Mouse (Mus musculus): Measurements from ENCODE around the gene Slc35f6. TPM values are rescaled to one million over a fixed set of nuclear protein-coding genes. Genes with fewer than 3 reads are reported as not detected.

Gene Slc35f6
- polyA plus RNA-seq, 1 experiment from 2014 or later, result 12.5 TPM

GRCm38 (mm10) chr5:30621211-30621790, 26.4 kb upstream of the Slc35f6 start:
- DNase-seq (ENCODE audit: low spot score), result no peak

- no peak for DNase-seq (ENCODE audit: low spot score)
These were observed 25.9 kb upstream of the Slc35f6 start for GRCm38 (mm10) chr5:30621844-30622176.

- peak; percentile 6 for DNase-seq (ENCODE audit: low spot score)
These were observed 25.4 kb upstream of the Slc35f6 start for GRCm38 (mm10) chr5:30622177-30622840.

- no peak for DNase-seq (ENCODE audit: low spot score)
These were observed 24.9 kb upstream of the Slc35f6 start for GRCm38 (mm10) chr5:30622841-30623185.

DNA sequence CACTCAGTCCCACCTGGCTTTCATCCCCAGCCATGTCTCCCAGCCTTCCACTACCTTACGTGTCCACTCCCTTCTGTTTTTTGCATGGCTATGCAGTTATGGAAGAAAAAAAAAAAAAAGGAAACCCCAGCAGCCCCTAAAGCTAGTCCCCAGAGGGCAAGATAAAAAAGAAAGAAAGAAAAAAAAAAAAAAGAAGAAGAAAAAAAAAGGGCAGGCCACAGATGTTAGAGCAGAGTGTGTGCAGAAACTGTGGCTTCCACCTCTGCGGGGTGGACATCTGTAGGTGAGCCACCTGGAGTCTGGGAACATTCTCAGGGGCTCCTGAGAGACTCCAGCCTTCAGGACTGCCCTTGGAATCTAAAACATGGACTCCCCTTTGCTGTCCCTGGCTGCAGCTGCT, 24.4 kb upstream of the Slc35f6 start:
- DNase-seq (ENCODE audit: low spot score), result no peak

DNA sequence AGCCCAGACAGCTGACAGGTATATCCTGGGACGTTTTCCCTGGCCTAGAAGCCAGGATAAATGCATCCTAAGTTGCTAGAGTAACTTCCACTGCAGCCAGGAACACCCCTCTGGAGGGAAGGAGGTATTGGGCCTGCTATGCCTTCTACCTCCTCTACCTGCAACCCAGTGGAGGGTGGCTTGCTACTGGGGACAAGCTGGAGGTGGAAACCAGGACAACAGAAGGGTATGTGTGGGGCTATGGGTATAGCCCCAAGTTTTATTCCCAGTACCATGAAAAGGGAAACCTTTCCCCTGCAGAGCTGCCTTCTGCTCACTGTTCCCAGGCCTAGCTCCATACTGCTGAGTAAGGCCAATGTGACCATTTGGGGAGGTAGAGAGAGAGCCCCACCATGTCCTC, 23.4 kb upstream of the Slc35f6 start:
- DNase-seq (ENCODE audit: low spot score), result no peak

GRCm38 (mm10) chr5:30624908-30625307, 22.8 kb upstream of the Slc35f6 start:
- DNase-seq (ENCODE audit: low spot score), result no peak

GRCm38 (mm10) chr5:30625379-30625778, 22.4 kb upstream of the Slc35f6 start:
- no peak for DNase-seq (ENCODE audit: low spot score)

- DNase-seq (ENCODE audit: low spot score), result no peak
These were observed 21.2 kb upstream of the Slc35f6 start for GRCm38 (mm10) chr5:30626331-30627105.

DNA sequence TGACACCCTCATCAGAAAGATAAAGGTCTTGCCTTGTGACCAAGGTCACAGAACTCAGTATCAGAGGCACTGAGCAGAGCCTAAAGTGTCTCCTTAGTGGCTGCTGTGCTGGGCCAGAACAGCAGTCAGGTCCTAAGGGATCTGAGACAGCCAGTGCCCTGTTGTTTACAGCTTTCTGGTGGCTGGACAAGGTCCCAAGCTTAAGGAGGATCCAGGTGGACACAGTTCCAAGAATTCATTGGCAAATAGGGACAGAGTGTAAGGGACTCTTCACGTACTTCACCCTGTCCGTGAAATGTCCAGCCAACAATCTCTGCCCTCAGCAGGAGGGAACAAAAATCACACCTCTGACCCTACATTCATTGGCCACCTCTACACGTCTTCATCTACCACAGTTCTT, 19.2 kb upstream of the Slc35f6 start:
- DNase-seq (ENCODE audit: low spot score), result no peak

GRCm38 (mm10) chr5:30630401-30630800, 17.3 kb upstream of the Slc35f6 start:
- no peak for DNase-seq (ENCODE audit: low spot score)

DNA sequence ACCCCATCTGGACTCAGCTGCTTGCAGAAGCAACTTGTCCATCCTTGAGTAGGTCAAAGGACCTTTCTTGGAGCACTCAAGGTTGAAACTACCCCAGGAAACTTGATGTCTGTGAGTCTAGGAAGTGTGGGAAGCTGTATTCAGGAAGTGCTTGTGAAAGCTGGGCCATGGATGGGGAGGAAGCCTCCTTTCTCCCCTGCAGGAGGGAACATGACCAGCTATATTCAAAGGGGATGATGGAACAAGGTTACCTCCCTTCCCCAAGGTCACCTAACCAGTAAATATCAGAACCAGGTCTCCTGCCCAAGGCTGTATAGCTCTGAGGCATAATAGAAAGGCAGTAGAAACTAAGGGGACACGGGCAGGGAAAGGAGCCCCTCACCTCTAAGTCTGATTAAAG, 15.6 kb upstream of the Slc35f6 start:
- no peak for DNase-seq (ENCODE audit: low spot score)

DNA sequence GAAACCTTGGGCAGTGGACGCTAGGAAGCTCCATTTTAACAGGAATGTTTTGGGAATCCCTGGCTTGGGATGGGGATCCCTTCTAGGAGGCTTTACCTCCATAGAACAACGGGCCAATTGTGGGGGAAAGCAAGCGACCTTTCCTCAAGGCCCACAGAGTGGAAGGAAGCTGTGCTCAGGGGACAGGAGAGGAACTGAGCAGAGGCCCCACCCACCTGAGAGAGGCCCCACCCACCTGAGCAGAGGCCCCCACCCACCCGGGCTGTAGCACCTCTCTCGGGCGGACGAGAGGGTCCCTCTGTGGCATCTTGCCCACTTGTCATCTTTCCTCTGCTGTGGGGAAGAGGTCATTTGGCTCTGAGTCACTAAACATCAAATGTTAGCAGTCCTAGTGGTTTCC, 10.7 kb upstream of the Slc35f6 start:
- DNase-seq (ENCODE audit: low spot score), result no peak

GRCm38 (mm10) chr5:30638041-30638440, 9.7 kb upstream of the Slc35f6 start:
- peak; percentile 37 for DNase-seq (ENCODE audit: low spot score)

- DNase-seq (ENCODE audit: low spot score), result no peak
These were observed 4.1 kb upstream of the Slc35f6 start for GRCm38 (mm10) chr5:30643477-30644179.

- no peak for DNase-seq (ENCODE audit: low spot score)
These were observed 1.7 kb upstream of the Slc35f6 start for GRCm38 (mm10) chr5:30646036-30646435.

GRCm38 (mm10) chr5:30647396-30647795, 337 bp upstream of the Slc35f6 start:
- DNase-seq (ENCODE audit: low spot score), result no peak

GRCm38 (mm10) chr5:30649558-30649957, 1.8 kb downstream of the Slc35f6 start:
- DNase-seq (ENCODE audit: low spot score), result no peak

- DNase-seq (ENCODE audit: low spot score), result no peak
These were observed 3.0 kb downstream of the Slc35f6 start for GRCm38 (mm10) chr5:30650756-30651155.

DNA sequence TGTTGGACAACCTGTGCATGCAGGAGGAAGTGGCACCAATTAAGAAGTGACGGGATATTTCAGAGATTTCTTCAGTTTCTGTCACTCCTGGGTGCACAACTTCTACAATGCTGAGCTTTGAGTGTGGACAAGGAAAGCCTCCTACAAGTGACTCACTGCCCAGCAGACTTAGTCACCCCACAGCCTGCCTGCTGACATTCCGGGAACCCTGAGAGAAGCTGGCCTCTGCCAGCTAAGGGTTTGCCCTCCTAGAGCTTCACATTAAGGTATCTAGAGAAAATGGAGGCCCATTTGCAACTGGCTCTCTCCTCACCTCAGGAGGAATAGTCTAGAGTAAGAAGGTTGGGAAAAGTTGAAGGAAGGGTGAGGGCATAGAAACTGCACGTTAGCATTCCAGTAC, 3.8 kb downstream of the Slc35f6 start:
- DNase-seq (ENCODE audit: low spot score), result no peak

DNA sequence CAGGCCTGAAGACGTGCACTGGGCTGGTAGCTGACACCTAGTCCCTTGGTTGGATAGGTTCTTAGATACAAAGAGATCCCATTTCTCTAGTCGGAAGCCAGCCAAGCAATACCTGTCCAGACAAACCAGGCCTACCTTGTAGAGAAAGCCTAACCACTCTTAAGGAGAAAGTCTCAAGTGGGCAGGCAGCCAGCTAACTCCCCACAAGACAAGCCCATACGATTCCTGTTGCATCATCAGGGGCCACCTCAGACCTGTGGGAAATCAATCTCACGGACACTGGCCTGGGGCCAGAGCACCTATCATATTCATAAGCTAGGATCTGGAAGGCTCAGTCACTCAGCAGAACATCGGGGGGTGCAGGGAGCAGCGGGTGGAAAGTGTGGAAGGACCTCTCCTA, 5.5 kb downstream of the Slc35f6 start:
- no peak for DNase-seq (ENCODE audit: low spot score)

DNA sequence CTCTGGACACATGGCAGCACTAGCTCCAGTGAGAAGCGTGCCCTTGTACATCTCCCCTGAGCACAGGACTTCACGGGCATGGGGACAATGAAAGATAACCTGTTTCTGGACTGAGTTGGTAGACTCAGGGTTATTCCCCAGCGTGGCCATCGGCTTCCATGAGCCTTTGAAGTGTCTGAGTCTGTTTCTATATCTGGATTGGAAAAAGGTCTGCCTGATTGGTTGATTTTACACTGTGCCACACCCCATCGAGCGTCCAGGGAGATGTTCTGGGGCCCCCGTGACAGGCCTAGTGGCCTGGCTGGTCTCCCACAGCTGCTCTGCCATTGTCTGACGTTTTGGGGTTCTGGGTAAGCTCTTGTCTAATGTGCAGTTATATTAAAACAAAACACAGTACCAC, 7.3 kb downstream of the Slc35f6 start:
- no peak for DNase-seq (ENCODE audit: low spot score)
